Mouse (Mus musculus) left cerebral cortex, adult 9 months (tissue): ENCODE measurements around the gene Gpr156.
"Not testable (repeated sequence)": the region's sequence is repeated elsewhere in the genome, so short reads cannot be mapped to it uniquely, and the experiment has no call there.

Experiments
- DNase-seq, 2 experiments: peaks; one replicate each; pipeline ENCODE4 v3.0.0; 2022; ENCODE audit warnings: low spot score in 2 of 2

Gene Gpr156

GRCm38 (mm10) chr16:37956751-37957150, 40.5 kb downstream of the Gpr156 start:
- no peak for DNase-seq

- not testable (repeated sequence) for DNase-seq
Measured at GRCm38 (mm10) chr16:37962696-37963095, 46.4 kb downstream of the Gpr156 start.

- no peak for DNase-seq
Measured at GRCm38 (mm10) chr16:37963331-37964281, 47.3 kb downstream of the Gpr156 start.

GRCm38 (mm10) chr16:37964380-37965070, 48.2 kb downstream of the Gpr156 start:
- DNase-seq, result no peak

GRCm38 (mm10) chr16:37966871-37967270, 50.6 kb downstream of the Gpr156 start:
- no peak for DNase-seq

- no peak for DNase-seq
Measured at GRCm38 (mm10) chr16:37967415-37967814, 51.1 kb downstream of the Gpr156 start.

GRCm38 (mm10) chr16:37971522-37971921, 55.2 kb downstream of the Gpr156 start:
- no peak for DNase-seq

GRCm38 (mm10) chr16:37972357-37972756, 56.1 kb downstream of the Gpr156 start:
- DNase-seq, result no peak

- DNase-seq, result not testable (repeated sequence)
Measured at GRCm38 (mm10) chr16:37973239-37973638, 56.9 kb downstream of the Gpr156 start.

- peak in 1 of 2 experiments; percentile 37 for DNase-seq
Measured at GRCm38 (mm10) chr16:37973855-37974519, 57.7 kb downstream of the Gpr156 start.

- peak; percentile 46 to 80 for DNase-seq
Measured at GRCm38 (mm10) chr16:37974520-37975340, 58.4 kb downstream of the Gpr156 start.

- DNase-seq, result no peak
Measured at GRCm38 (mm10) chr16:37981907-37982306, 65.6 kb downstream of the Gpr156 start.

GRCm38 (mm10) chr16:37988211-37988865, 72.0 kb downstream of the Gpr156 start:
- DNase-seq, result peak; percentile 62 to 78

- no peak for DNase-seq
Measured at GRCm38 (mm10) chr16:37989796-37990195, 73.5 kb downstream of the Gpr156 start.

- no peak for DNase-seq
Measured at GRCm38 (mm10) chr16:37990553-37991344, 74.5 kb downstream of the Gpr156 start.

GRCm38 (mm10) chr16:37992806-37993205, 76.5 kb downstream of the Gpr156 start:
- DNase-seq, result no peak

GRCm38 (mm10) chr16:37994647-37995046, 78.4 kb downstream of the Gpr156 start:
- peak in 1 of 2 experiments; percentile 69 for DNase-seq

GRCm38 (mm10) chr16:37997771-37998170, 81.5 kb downstream of the Gpr156 start:
- DNase-seq, result no peak

- no peak for DNase-seq
Measured at GRCm38 (mm10) chr16:37999762-38000161, 83.5 kb downstream of the Gpr156 start.

GRCm38 (mm10) chr16:38000178-38000577, 83.9 kb downstream of the Gpr156 start:
- no peak for DNase-seq
